Mouse (Mus musculus) bone marrow, adult 2 months (tissue): ENCODE data around the gene Pold1. TPM values are rescaled to one million over a fixed set of nuclear protein-coding genes. Genes with fewer than 3 reads are reported as not detected.

Source experiments
- H3K27ac ChIP-seq: fragments of 200-500 bp; 2 replicates; pipeline ENCODE4 v1.5.1; 2012; ENCODE audit warnings: low read depth, mild to moderate bottlenecking, control low read depth, inconsistent platforms, low read length; ENCODE audit not compliant: control insufficient read depth, poor library complexity, insufficient read depth
- H3K4me1 ChIP-seq: fragments of 200-500 bp; 2 replicates; pipeline ENCODE4 v1.6.1; 2011; ENCODE audit warnings: low read length; ENCODE audit not compliant: control insufficient read depth, insufficient read depth
- H3K4me3 ChIP-seq: fragments of 200-500 bp; replicated peaks from 2 replicates; pipeline ENCODE3; 2011; ENCODE audit warnings: mild to moderate bottlenecking, low read depth, low read length, control low read depth; ENCODE audit not compliant: control insufficient read depth
- CTCF ChIP-seq: fragments of 200-500 bp; IDR thresholded peaks from 2 replicates; pipeline ENCODE4 v1.5.1; 2011; ENCODE audit warnings: low read length, control low read depth; ENCODE audit not compliant: control insufficient read depth, insufficient read depth
- POLR2A ChIP-seq: fragments of 200-500 bp; IDR thresholded peaks from 2 replicates; pipeline ENCODE4 v1.6.1; 2011; ENCODE audit warnings: low read depth, mild to moderate bottlenecking, control low read depth, low read length, borderline replicate concordance; ENCODE audit not compliant: control insufficient read depth
- WGBS: fragments of 180-500 bp; shearing (Covaris S2); methylation state at CpG from one replicate; pipeline ENCODE4 v1.1.7; 2018; 5-methylcytosine and 5-hydroxymethylcytosine counted together
- polyA plus RNA-seq: library from polyadenylated mRNA; stranded (reverse); fragments of >200 nt; gene quantifications from 2 replicates; pipeline ENCODE4 v1.2.4, GENCODE M21; 2011; ENCODE audit warnings: low replicate concordance; ENCODE audit not compliant: missing spikeins, insufficient read depth, insufficient read length

The Pold1 gene
- polyA plus RNA-seq, 1 experiment = 216 TPM

DNA sequence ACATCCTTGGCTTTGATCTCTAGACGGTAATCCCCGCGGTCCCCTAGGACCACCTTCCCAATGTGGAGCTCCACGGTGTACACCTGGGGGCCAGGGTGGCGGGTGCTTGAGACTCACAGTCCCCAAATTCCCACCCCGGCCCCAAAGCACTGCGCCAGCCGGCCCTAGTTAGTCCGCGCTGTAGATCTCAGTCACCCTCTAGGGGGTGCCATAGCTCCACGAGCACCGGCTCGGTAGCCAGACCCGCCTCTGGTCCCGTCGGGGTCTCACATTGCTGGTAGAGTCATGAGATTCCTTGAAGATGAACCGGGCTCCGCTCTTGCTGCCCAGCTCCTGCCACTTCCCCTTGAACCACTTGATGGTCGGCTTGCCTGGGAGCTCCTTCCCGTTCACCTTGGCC lies 26.9 kb downstream of the Pold1 start:
- WGBS = 3% methylated on average over 20 of the region's 20 CpGs
- H3K4me1 ChIP-seq = peaks cover under 1% of the 10 kb centered on the region; the same call in 1 of the 2 replicates
- no peak overlapping the region for H3K4me3 ChIP-seq
- TF ChIP-seq POLR2A = no peak
- peak; percentile 76 for TF ChIP-seq CTCF
- no peak overlapping the region for H3K27ac ChIP-seq

DNA sequence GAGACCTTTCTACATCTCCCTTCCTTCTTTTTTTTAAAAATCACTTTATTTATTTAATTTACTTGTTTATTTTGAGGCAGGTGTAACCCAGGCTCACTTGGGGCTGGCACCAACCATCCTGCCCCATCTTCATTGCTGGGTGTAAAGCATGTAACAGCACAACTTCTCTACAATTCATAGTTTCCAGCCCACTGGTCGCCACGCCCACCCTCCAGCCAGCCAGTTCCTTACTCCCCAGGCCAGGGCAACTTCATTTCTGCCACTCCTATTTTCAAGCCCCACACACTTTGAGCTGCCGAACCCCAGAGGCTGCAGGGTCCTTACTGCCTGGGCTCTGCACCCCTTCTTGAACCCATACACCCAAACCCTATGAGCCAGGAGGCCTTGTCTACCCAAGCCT lies 27.7 kb downstream of the Pold1 start:
- Histone ChIP-seq H3K4me1 (no peaks in the 10 kb centered on the region; the same call in 1 of the 2 replicates), H3K4me3 (no peak overlapping the region), H3K27ac (no peak overlapping the region)
- no peak for TF ChIP-seq POLR2A
- TF ChIP-seq CTCF = no peak
- 43% methylated on average over 3 of the region's 3 CpGs for WGBS

DNA sequence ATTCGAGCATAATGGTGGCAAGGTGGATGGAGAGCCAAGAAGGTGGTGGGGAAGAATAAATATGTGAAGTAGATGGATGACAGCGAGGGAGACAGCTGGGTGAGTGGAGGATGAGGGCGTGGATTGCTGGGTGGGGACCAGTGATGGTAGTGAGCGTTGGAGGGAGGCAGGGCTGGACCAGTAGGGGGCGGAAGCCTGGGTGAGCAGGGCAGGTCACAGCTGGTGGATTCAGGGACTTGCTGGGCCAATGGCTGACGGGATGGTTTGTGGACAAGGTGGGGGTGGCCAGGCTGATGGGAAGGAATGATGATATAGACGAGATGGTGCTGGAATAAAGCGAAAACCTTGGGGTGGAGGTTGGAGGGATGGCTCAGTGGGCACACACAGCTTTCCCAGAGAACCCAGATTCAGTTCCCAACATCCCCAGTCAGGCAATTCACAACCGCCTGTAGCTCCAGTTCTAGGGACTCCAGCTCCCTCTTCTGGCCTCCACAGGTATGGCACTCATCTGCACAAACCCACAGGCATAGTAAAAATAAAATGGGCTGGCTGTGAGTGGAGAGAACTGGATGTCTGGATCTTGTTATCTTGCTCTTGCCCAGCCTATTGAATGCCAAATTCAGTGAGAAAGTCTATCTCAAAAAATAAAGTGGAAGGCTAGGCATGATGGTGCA lies 29.3 kb downstream of the Pold1 start:
- no peaks in the 10 kb centered on the region for H3K4me1 ChIP-seq
- H3K27ac ChIP-seq = no peak overlapping the region
- peak; percentile 32; the same call in 1 of the 2 replicates for TF ChIP-seq CTCF
- no peak for TF ChIP-seq POLR2A
- WGBS = 65% methylated on average over 9 of the region's 9 CpGs
- H3K4me3 ChIP-seq = no peak overlapping the region

DNA sequence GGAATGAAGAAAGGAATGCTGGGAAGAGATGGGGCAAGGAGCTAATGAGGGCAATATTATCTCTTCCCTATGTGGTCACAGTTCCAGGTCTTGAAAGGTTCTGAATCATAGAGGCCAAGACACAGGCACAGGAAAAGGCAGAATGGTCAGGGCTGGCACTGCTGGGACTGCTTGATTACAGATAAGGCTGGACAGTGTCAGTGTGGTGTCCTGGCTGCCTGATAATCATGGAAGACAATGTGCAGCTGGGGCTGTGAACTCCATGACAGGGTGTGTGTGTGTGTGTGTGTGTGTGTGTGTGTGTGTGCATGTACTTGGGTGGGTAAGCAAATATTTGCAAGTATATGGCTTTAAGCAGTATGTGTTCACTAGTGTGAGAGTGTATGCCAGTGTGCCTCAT lies 41.2 kb downstream of the Pold1 start:
- Histone ChIP-seq H3K4me3 (no peak overlapping the region), H3K4me1 (no peaks in the 10 kb centered on the region), H3K27ac (no peak overlapping the region)
- TF ChIP-seq POLR2A (no peak), CTCF (no peak)

DNA sequence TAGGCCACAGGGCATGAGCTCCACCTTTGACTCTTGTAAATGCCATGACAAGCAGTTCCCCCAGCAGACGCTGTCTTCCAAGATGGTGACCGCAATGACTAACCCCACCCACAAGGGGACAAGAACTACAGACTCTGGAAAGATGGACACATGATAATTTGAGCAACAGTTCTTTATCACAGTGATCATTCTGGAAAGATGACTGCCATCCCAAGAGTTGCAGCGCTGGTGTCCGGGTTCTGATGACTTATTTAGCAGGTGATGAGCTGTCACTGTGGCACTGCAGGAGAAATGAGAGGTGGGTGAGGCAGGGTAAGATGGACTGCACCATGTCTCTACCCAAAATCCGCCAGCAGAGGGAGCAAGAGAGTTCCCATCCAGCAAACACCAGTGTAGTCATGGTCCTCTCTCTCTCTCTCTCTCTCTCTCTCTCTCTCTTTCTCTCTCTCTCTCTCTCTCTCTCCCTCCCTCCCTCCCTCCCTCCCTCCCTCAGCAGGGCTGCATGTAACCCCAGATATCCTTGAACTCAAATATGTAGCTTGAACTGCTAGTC lies 47.0 kb downstream of the Pold1 start:
- Histone ChIP-seq H3K4me1 (no peaks in the 10 kb centered on the region), H3K4me3 (no peak overlapping the region), H3K27ac (no peak overlapping the region)
- TF ChIP-seq POLR2A (no peak), CTCF (peak; percentile 87)
- 20% methylated on average over 5 of the region's 5 CpGs for WGBS

DNA sequence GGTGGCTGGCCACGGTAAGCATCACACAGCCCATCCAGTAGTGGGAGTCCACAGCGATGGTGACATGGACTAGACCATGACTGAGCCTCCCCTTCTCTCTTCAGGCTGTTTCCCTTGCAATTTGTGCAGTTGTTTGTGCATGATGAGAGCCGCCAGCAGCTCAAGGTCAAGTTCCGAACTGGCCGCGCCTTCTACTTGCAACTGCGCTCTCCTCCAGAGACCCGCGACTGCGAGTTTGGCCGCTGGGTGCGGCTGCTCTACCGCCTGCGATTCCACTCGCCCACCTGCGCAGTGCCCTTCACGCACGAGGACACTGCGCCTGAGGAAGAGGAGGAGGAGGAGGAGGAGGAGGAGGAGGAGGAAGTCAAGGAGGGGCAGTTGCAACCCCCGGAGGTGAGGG lies 48.6 kb downstream of the Pold1 start:
- H3K4me1 ChIP-seq = no peaks in the 10 kb centered on the region; the same call in 1 of the 2 replicates
- 72% methylated on average over 20 of the region's 20 CpGs for WGBS
- no peak overlapping the region for H3K4me3 ChIP-seq
- TF ChIP-seq POLR2A = no peak
- H3K27ac ChIP-seq = no peak overlapping the region

DNA sequence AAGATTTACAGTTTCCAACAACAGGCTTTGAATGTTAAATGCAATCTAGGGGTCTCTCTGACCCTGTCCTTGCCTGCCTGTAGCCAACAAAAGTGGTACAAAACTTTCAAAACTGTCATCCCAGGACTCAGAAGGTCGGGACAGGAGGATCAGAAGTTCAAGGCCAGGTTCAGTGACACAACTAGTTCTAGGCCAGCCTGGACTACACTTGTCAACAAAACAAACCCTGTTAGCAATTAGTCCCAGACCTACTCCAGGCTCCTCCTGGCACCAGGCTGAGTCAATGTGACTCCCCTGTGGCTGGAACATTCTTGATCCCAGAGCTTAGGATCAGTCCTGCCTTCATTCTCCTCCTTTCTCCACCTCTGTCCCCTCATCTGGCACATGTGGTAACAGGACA lies 49.7 kb downstream of the Pold1 start:
- WGBS = 65% methylated on average over 1 of the region's 1 CpGs
- no peak overlapping the region for H3K4me3 ChIP-seq
- no peaks in the 10 kb centered on the region; the same call in 1 of the 2 replicates for H3K4me1 ChIP-seq
- no peak overlapping the region for H3K27ac ChIP-seq
- no peak for TF ChIP-seq CTCF

DNA sequence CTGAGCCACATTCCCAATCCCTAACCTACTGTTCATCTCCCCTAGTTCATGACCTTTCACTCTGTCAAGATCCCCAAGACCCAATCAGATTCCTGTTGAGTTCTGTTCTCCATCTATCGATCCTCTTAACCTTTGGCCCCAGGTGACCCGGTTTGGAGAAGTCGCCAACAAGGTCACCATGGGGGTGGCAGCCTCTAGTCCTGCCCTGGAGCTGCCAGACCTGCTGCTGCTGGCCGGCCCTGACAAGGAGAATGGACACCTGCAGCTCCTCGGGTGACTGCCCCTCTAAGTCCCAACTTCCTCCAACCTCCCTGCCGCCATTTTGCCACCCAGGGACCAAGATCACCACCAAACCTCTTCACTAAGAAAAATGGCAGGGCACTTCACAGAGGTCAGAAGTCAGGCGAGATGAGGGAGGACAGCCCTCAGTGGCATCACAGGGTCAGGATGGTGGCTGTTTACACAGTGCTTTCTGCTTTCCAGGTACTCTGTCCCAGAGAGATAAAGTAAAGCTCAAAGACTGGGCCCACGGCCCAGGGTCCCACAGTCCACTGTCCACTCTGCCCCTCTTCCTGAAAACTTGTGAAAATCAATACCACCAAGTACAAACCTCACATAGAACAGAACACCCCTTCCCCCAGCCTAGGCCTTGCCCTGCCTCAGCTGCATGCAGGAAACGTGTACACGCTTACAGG lies 51.1 kb downstream of the Pold1 start:
- H3K4me1 ChIP-seq = no peaks in the 10 kb centered on the region; the same call in 1 of the 2 replicates
- 86% methylated on average over 10 of the region's 10 CpGs for WGBS
- no peak overlapping the region; the same call in 1 of the 2 replicates for H3K27ac ChIP-seq
- TF ChIP-seq POLR2A (no peak), CTCF (no peak)
- no peak overlapping the region for H3K4me3 ChIP-seq
